Mouse (Mus musculus): ENCODE results near the gene Gm13088.
"Not testable (repeated sequence)": the region's sequence is repeated elsewhere in the genome, so short reads cannot be mapped to it uniquely, and the experiment has no call there.

DNA sequence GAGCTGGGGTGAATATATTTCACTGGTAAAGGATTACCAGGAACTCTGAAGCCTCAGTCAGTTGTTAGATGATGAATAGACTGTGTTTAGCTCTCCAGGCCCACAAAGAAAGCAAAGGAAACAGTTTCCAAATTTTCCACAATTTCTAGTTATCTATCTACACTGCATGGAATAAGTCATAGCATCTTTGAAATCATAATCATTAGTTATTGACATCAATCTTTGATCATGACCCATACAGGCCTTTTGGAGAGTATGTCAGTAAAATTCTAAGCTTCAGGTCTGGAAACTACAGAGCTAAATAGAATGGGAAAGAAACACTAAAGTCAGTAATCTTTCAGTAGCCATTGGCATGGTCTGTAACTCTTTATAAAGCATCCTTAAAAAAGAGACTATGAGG lies at the start of gene Gm13088:
- TF ChIP-seq CTCF (IDR thresholded peaks at IDR 0.05; ENCODE audit: insufficient read depth, low read length); POLR2A (IDR thresholded peaks at IDR 0.05; ENCODE audit: borderline replicate concordance, extremely low read depth, low read depth, low read length): not testable (repeated sequence)
